9 mouse cellular contexts compared by ENCODE assay signal in the genomic region with DNA sequence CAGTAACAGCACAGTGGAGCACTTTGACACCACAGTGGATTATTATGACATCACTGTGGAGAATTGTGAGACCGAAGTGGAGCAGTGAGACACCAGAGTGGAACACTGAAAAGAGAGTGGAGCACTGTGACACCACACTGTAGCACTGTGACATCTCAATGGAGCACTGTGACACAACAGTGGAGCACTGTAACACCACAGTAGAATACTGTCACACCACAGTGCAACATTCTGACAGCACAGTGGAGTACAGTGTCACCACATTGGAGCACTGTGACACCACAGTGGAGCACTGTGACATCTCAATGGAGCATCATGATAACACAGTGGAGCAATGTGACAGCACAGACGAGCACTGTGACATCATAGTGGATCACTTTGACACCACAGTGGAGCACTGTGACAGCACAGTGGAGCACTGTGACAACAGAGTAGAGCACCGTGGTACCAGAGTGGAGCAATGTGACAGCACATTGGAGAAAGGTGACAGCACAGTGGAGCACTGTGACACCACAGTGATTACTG.
DNase-seq lines count a peak whose midpoint lies in the region; ATAC-seq and TF ChIP-seq lines count a peak whose summit lies in the region.
"Had no signal": no experiment of that assay in that cellular context is flagged by ENCODE, and none has a peak within 500 bp of the region (broad histone marks: within the 10 kb centered on the region; RNA-seq: fewer than 3 reads in every experiment).

No protein-coding gene starts in this region.

- WGBS in forebrain, embryonic 11.5 days = 69% methylated on average over 3 of the region's 3 CpGs
- WGBS in stomach, postnatal 0 days = 61% methylated on average over 3 of the region's 3 CpGs

- H3K27ac ChIP-seq in forebrain, embryonic 11.5 days (ENCODE audit: low read depth, low read length) = no peak overlapping the region
- H3K27ac ChIP-seq in stomach, postnatal 0 days (replicated peaks) = no peak overlapping the region
- H3K27ac ChIP-seq: macrophage had no signal

- TF ChIP-seq EP300 in stomach, postnatal 0 days (optimal IDR thresholded peaks at IDR 0.05) = no peak

- peaks cover 71% of the 10 kb centered on the region for H3K9me3 ChIP-seq in G1E (replicated peaks)
- peaks cover 76% of the 10 kb centered on the region for H3K9me3 ChIP-seq in forebrain, embryonic 11.5 days (ENCODE audit: control insufficient read depth, low read length)
- peaks cover 59% of the 10 kb centered on the region for H3K9me3 ChIP-seq in stomach, postnatal 0 days (ENCODE audit: control insufficient read depth, low read length)

- peak overlapping the region; percentile 2; the same call in 1 of the 2 replicates for H3K4me3 ChIP-seq in G1E (ENCODE audit: low read depth, low read length)
- H3K4me3 ChIP-seq in forebrain, embryonic 11.5 days (ENCODE audit: low read depth, low read length) = no peak overlapping the region
- no peak overlapping the region for H3K4me3 ChIP-seq in stomach, postnatal 0 days (ENCODE audit: low read depth, low read length)

- H3K4me1 ChIP-seq in G1E (ENCODE audit: insufficient read depth, low read depth, low read length) = no peaks in the 10 kb centered on the region
- H3K4me1 ChIP-seq in forebrain, embryonic 11.5 days (replicated peaks; ENCODE audit: control insufficient read depth, insufficient read depth, low read length) = no peaks in the 10 kb centered on the region
- H3K4me1 ChIP-seq in stomach, postnatal 0 days (replicated peaks; ENCODE audit: control insufficient read depth, insufficient read depth) = no peaks in the 10 kb centered on the region

- intact Hi-C loops in left cerebral cortex, postnatal 14 days (cut with DNase I) = no loop called here

- peak; percentile 2; the same call in 1 of the 2 replicates for TF ChIP-seq CTCF in G1E (IDR thresholded peaks at IDR 0.05; ENCODE audit: low read depth, low read length)
- no peak for TF ChIP-seq CTCF in stomach, postnatal 0 days (IDR thresholded peaks at IDR 0.05; ENCODE audit: low read depth)

- H3K4me2 ChIP-seq in forebrain, embryonic 11.5 days (ENCODE audit: low read depth, low read length, severe bottlenecking) = no peak overlapping the region
- H3K4me2 ChIP-seq in stomach, postnatal 0 days (replicated peaks; ENCODE audit: low read depth) = no peak overlapping the region

- no peaks in the 10 kb centered on the region for H3K27me3 ChIP-seq in G1E (ENCODE audit: insufficient read depth, low read length)
- no peaks in the 10 kb centered on the region for H3K27me3 ChIP-seq in forebrain, embryonic 11.5 days (ENCODE audit: control insufficient read depth, insufficient read depth, low read length)
- no peaks in the 10 kb centered on the region for H3K27me3 ChIP-seq in stomach, postnatal 0 days (ENCODE audit: control insufficient read depth, insufficient read depth, low read length)

- no peak overlapping the region for H3K9ac ChIP-seq in forebrain, embryonic 11.5 days (ENCODE audit: low read length)
- no peak overlapping the region for H3K9ac ChIP-seq in stomach, postnatal 0 days (ENCODE audit: low read length)

- ATAC-seq in G1E (ENCODE audit: extremely low read depth, insufficient number of reproducible peaks, low FRiP score, poor library complexity, severe bottlenecking) = no peak
- ATAC-seq in forebrain, embryonic 11.5 days (replicated peaks; ENCODE audit: low FRiP score) = peak; percentile 16
- peak; percentile 24 for ATAC-seq in stomach, postnatal 0 days (ENCODE audit: low FRiP score, low TSS enrichment)

- DNase-seq in kidney, adult 18-20 months = peak; percentile 2
- no peak for DNase-seq in kidney, postnatal 14 days
- no peak for DNase-seq in G1E (ENCODE audit: low spot score)
- peak; percentile 55 for DNase-seq in forebrain, embryonic 11.5 days (ENCODE audit: low spot score)
- peak; percentile 6 for DNase-seq in liver
- DNase-seq in stomach, postnatal 0 days (ENCODE audit: low spot score) = peak; percentile 18
- no peak for DNase-seq in layer of hippocampus, postnatal 36 days
- no peak for DNase-seq in left cerebral cortex, postnatal 14 days (ENCODE audit: low spot score in 2 of 2)

- no peaks in the 10 kb centered on the region for H3K36me3 ChIP-seq in G1E (replicated peaks)
- H3K36me3 ChIP-seq in forebrain, embryonic 11.5 days (ENCODE audit: control insufficient read depth, insufficient read depth, low read length) = peaks cover 3% of the 10 kb centered on the region; the same call in 1 of the 2 replicates
- no peaks in the 10 kb centered on the region for H3K36me3 ChIP-seq in stomach, postnatal 0 days (ENCODE audit: control insufficient read depth, insufficient read depth, low read length)

Comparison
In these comparisons a context has a peak if more than half of its experiments do, and no peak if none do; other contexts are left out.
1. DNase-seq: peak in kidney, adult 18-20 months (single experiment), forebrain, embryonic 11.5 days (single experiment), liver (single experiment) and stomach, postnatal 0 days (single experiment); none in kidney, postnatal 14 days (single experiment), G1E (single experiment), layer of hippocampus, postnatal 36 days (0 of 2) and left cerebral cortex, postnatal 14 days (0 of 2).